9 mouse cellular contexts compared by ENCODE assay signal in genomic region chr9:112353196-112353595, GRCm38 (mm10).
"Had no signal": no experiment of that assay in that cellular context is flagged by ENCODE, and none has a peak within 500 bp of the region (broad histone marks: within the 10 kb centered on the region; RNA-seq: fewer than 3 reads in every experiment).

No protein-coding gene starts in this region.

- DNase-seq: kidney, adult 9 months; kidney, postnatal 36 days; layer of hippocampus, adult 9-11 months; layer of hippocampus, postnatal 36 days; lung, adult 2 months; lung, postnatal 36 days; midbrain, embryonic 14.5 days; right cerebral cortex, postnatal 4 days; thymus, postnatal 4 days had no signal
